24 mouse cellular contexts compared by ENCODE assay signal in genomic region chr9:115190376-115190942, GRCm38 (mm10).
DNase-seq lines count a peak whose midpoint lies in the region; ATAC-seq lines count a peak whose summit lies in the region.
"Had no signal": no experiment of that assay in that cellular context is flagged by ENCODE, and none has a peak within 500 bp of the region (broad histone marks: within the 10 kb centered on the region; RNA-seq: fewer than 3 reads in every experiment).

No protein-coding gene starts in this region.

- 29% methylated on average over 9 of the region's 9 CpGs for WGBS in kidney, embryonic 16.5 days
- 42% methylated on average over 9 of the region's 9 CpGs for WGBS in limb, embryonic 11.5 days
- WGBS in limb, embryonic 10.5 days: 46% methylated on average over 9 of the region's 9 CpGs

- no peak overlapping the region for H3K4me2 ChIP-seq in kidney, embryonic 16.5 days (replicated peaks; ENCODE audit: low read depth, low read length)
- no peak overlapping the region for H3K4me2 ChIP-seq in limb, embryonic 11.5 days (ENCODE audit: low read depth, severe bottlenecking)
- H3K4me2 ChIP-seq: embryonic facial prominence, embryonic 12.5 days; hindbrain, embryonic 15.5 days had no signal

- no peak overlapping the region for H3K9ac ChIP-seq in kidney, embryonic 16.5 days (replicated peaks; ENCODE audit: low read length)
- no peak overlapping the region for H3K9ac ChIP-seq in limb, embryonic 11.5 days (ENCODE audit: low read length)
- H3K9ac ChIP-seq: embryonic facial prominence, embryonic 12.5 days; hindbrain, embryonic 15.5 days had no signal

- ATAC-seq in kidney, embryonic 16.5 days (ENCODE audit: low FRiP score, low TSS enrichment): peak; percentile 75; the same call in 1 of the 2 replicates
- ATAC-seq in limb, embryonic 11.5 days (ENCODE audit: insufficient number of reproducible peaks, low FRiP score, low TSS enrichment, low read depth): no peak
- ATAC-seq: activated CD4-positive, CD25-positive, alpha-beta regulatory T cell, adult 4 months; forebrain, embryonic 14.5 days; inflammation-experienced regulatory T-cells, adult 6 months; midbrain, embryonic 16.5 days had no signal

- H3K27ac ChIP-seq in kidney, embryonic 16.5 days (ENCODE audit: low read length): no peak overlapping the region; the same call in 1 of the 2 replicates
- no peak overlapping the region for H3K27ac ChIP-seq in limb, embryonic 11.5 days (replicated peaks; ENCODE audit: low read depth, low read length)
- no peak overlapping the region for H3K27ac ChIP-seq in limb, embryonic 10.5 days
- H3K27ac ChIP-seq: embryonic facial prominence, embryonic 12.5 days; hindbrain, embryonic 10.5 days; hindbrain, embryonic 15.5 days; left cerebral cortex, adult 2 months had no signal

- H3K9me3 ChIP-seq in kidney, embryonic 16.5 days (ENCODE audit: low read length): no peaks in the 10 kb centered on the region
- H3K9me3 ChIP-seq in limb, embryonic 11.5 days (ENCODE audit: control insufficient read depth, low read length): no peaks in the 10 kb centered on the region
- no peaks in the 10 kb centered on the region for H3K9me3 ChIP-seq in limb, embryonic 10.5 days (replicated peaks)
- H3K9me3 ChIP-seq: embryonic facial prominence, embryonic 12.5 days; hindbrain, embryonic 10.5 days; hindbrain, embryonic 15.5 days had no signal

- H3K27me3 ChIP-seq in kidney, embryonic 16.5 days (ENCODE audit: insufficient read depth, low read length): no peaks in the 10 kb centered on the region
- no peaks in the 10 kb centered on the region for H3K27me3 ChIP-seq in limb, embryonic 11.5 days (ENCODE audit: control insufficient read depth, insufficient read depth, low read length)
- H3K27me3 ChIP-seq in limb, embryonic 10.5 days (ENCODE audit: low read depth, poor library complexity, severe bottlenecking): no peaks in the 10 kb centered on the region
- H3K27me3 ChIP-seq: CH12.LX; embryonic facial prominence, embryonic 12.5 days; hindbrain, embryonic 15.5 days had no signal

- no peak overlapping the region for H3K4me3 ChIP-seq in kidney, embryonic 16.5 days (ENCODE audit: low read length)
- H3K4me3 ChIP-seq in limb, embryonic 11.5 days (ENCODE audit: low read depth, low read length): no peak overlapping the region
- H3K4me3 ChIP-seq in limb, embryonic 10.5 days: no peak overlapping the region
- H3K4me3 ChIP-seq: embryonic facial prominence, embryonic 12.5 days; hindbrain, embryonic 10.5 days; hindbrain, embryonic 15.5 days; left cerebral cortex, adult 2 months had no signal

- no peaks in the 10 kb centered on the region for H3K36me3 ChIP-seq in kidney, embryonic 16.5 days (ENCODE audit: insufficient read depth, low read length)
- no peaks in the 10 kb centered on the region for H3K36me3 ChIP-seq in limb, embryonic 11.5 days (ENCODE audit: control insufficient read depth, insufficient read depth, low read length)
- no peaks in the 10 kb centered on the region for H3K36me3 ChIP-seq in limb, embryonic 10.5 days
- H3K36me3 ChIP-seq: embryonic facial prominence, embryonic 12.5 days; hindbrain, embryonic 10.5 days; hindbrain, embryonic 15.5 days had no signal

- peak; percentile 18 to 60 for DNase-seq in adrenal gland, adult (ENCODE audit: inconsistent age in 2 of 2, low spot score in 1 of 2)
- DNase-seq in adrenal gland, postnatal 25 days: no peak
- DNase-seq in kidney, postnatal 25 days: no peak
- DNase-seq in limb, embryonic 11.5 days (ENCODE audit: low spot score): peak; percentile 34
- no peak for DNase-seq in limb, embryonic 10.5 days (ENCODE audit: low spot score)
- peak; percentile 51 to 70 for DNase-seq in kidney, postnatal 4 days
- DNase-seq: adrenal gland, postnatal 14 days; cerebellum, adult 11-12 months; cerebellum, adult 9-11 months; embryo, embryonic 11 days; gastrocnemius, postnatal 14 days; lung, postnatal 36 days; right cerebral cortex, postnatal 25 days; thymus, postnatal 14 days had no signal

- H3K4me1 ChIP-seq in kidney, embryonic 16.5 days (ENCODE audit: insufficient read depth, low read length): peaks cover 13% of the 10 kb centered on the region
- H3K4me1 ChIP-seq in limb, embryonic 11.5 days (ENCODE audit: control insufficient read depth, insufficient read depth, low read length): 0 out of 2 replicates have a peak, but pooled peaks cover 2% of the 10 kb centered on the region
- peaks cover 43% of the 10 kb centered on the region for H3K4me1 ChIP-seq in limb, embryonic 10.5 days
- H3K4me1 ChIP-seq: hindbrain, embryonic 10.5 days; hindbrain, embryonic 15.5 days had no signal

Comparison
In these comparisons a context has a peak if more than half of its experiments do, and no peak if none do; other contexts are left out.
1. DNase-seq: peak in adrenal gland, adult (2 of 2), limb, embryonic 11.5 days (single experiment) and kidney, postnatal 4 days (2 of 2); none in adrenal gland, postnatal 25 days (single experiment), kidney, postnatal 25 days (0 of 2) and limb, embryonic 10.5 days (single experiment).